Comparison of ENCODE assay signal across 21 mouse cellular contexts in genomic region chr14:60756271-60756670, GRCm38 (mm10). TPM values are rescaled to one million over a fixed set of nuclear protein-coding genes. Genes with fewer than 3 reads are reported as not detected.
A peak's percentile ranks its signal among the peaks of the same experiment; 100 is the strongest.
DNase-seq lines count a peak whose midpoint lies in the region; ATAC-seq and TF ChIP-seq lines count a peak whose summit lies in the region.
"Had no signal": no experiment of that assay in that cellular context is flagged by ENCODE, and none has a peak within 500 bp of the region (broad histone marks: within the 10 kb centered on the region; RNA-seq: fewer than 3 reads in every experiment).

No protein-coding gene starts in this region.

- 11% methylated on average over 15 of the region's 15 CpGs for WGBS in cerebellum, adult 2 months
- 66% methylated on average over 15 of the region's 15 CpGs for WGBS in stomach, embryonic 15.5 days

- ATAC-seq in stomach, embryonic 15.5 days (ENCODE audit: insufficient read depth, low FRiP score, low read depth): no peak; the same call in 1 of the 2 replicates

- H3K27ac ChIP-seq in cerebellum, adult 2 months (ENCODE audit: insufficient read depth, low read length): peak overlapping the region; percentile 60; the same call in 1 of the 2 replicates
- H3K27ac ChIP-seq in stomach, embryonic 15.5 days: 0 out of 2 replicates have a peak overlapping the region, but pooled peaks have one; percentile 11
- H3K27ac ChIP-seq: heart, adult 2 months; heart, embryonic 15.5 days; hindbrain, embryonic 12.5 days had no signal

- no peak for TF ChIP-seq CTCF in cerebellum, adult 2 months (IDR thresholded peaks at IDR 0.05; ENCODE audit: borderline replicate concordance, insufficient read depth, low read depth, low read length)

- no peak overlapping the region for H3K4me3 ChIP-seq in cerebellum, adult 2 months (replicated peaks; ENCODE audit: insufficient read depth, low read depth, low read length)
- no peak overlapping the region for H3K4me3 ChIP-seq in stomach, embryonic 15.5 days (replicated peaks)
- H3K4me3 ChIP-seq: heart, adult 2 months; heart, embryonic 15.5 days; hindbrain, embryonic 12.5 days had no signal

- no peak overlapping the region for H3K4me2 ChIP-seq in stomach, embryonic 15.5 days
- H3K4me2 ChIP-seq: heart, embryonic 15.5 days; hindbrain, embryonic 12.5 days had no signal

- H3K9ac ChIP-seq in stomach, embryonic 15.5 days: no peak overlapping the region
- H3K9ac ChIP-seq: heart, embryonic 15.5 days; hindbrain, embryonic 12.5 days had no signal

- DNase-seq in heart, adult 11 months: peak; percentile 91
- DNase-seq in heart, postnatal 4 days: no peak
- DNase-seq in kidney, postnatal 10 days: peak; percentile 47
- no peak for DNase-seq in kidney, postnatal 25 days
- DNase-seq in cerebellum, adult 2 months: peak; percentile 72 to 80
- DNase-seq in embryo, embryonic 11 days: no peak
- DNase-seq in spleen, postnatal 14 days (ENCODE audit: low spot score in 2 of 2): no peak
- DNase-seq: adrenal gland, adult 8-10 months; heart, adult 2 months; kidney, adult 2 months; layer of hippocampus, adult 9-11 months; lung, postnatal 10 days; midbrain, embryonic 14.5 days; retina, postnatal 1 day; thymus, postnatal 14 days had no signal

- no peaks in the 10 kb centered on the region for H3K9me3 ChIP-seq in stomach, embryonic 15.5 days
- H3K9me3 ChIP-seq: heart, embryonic 15.5 days; hindbrain, embryonic 12.5 days had no signal

- no peaks in the 10 kb centered on the region for H3K27me3 ChIP-seq in cerebellum, adult 2 months (ENCODE audit: control insufficient read depth, insufficient read depth, low read length)
- H3K27me3 ChIP-seq in stomach, embryonic 15.5 days (replicated peaks): no peaks in the 10 kb centered on the region
- H3K27me3 ChIP-seq: CH12.LX; heart, embryonic 15.5 days; hindbrain, embryonic 12.5 days had no signal

- H3K36me3 ChIP-seq in stomach, embryonic 15.5 days: peaks cover 19% of the 10 kb centered on the region; the same call in 1 of the 2 replicates

- TF ChIP-seq POLR2A in cerebellum, adult 2 months (IDR thresholded peaks at IDR 0.05; ENCODE audit: borderline replicate concordance, insufficient read depth, low read length): no peak

- peaks cover 12% of the 10 kb centered on the region for H3K4me1 ChIP-seq in cerebellum, adult 2 months (ENCODE audit: control insufficient read depth, insufficient read depth, low read length)
- H3K4me1 ChIP-seq in stomach, embryonic 15.5 days: no peaks in the 10 kb centered on the region
- H3K4me1 ChIP-seq: hindbrain, embryonic 12.5 days had no signal

RNA-seq across cellular contexts. Expression of gene C1qtnf9, which starts 11.7 kb away (rescaled TPM):
- 10 to 100 TPM; 13.0 to 16.1 TPM for total RNA-seq in heart, postnatal 4 days (2021)
- polyA plus RNA-seq in cerebellum, adult 2 months (2012; rRNA removed): 0.27 and 0.34 TPM in 2 replicates
- 2.7 and 2.8 TPM in 2 replicates for polyA plus RNA-seq in stomach, embryonic 15.5 days (2015; fragmentation: Nextera tagmentation; extraction: Ambion mirVana)
- total RNA-seq: CH12.LX; common myeloid progenitor, adult 5-6 weeks; megakaryocyte, adult 5-6 weeks had no signal
- polyA plus RNA-seq: midbrain, embryonic 14.5 days had no signal

RNA-seq across cellular contexts. Expression of gene Mipep, which starts 28.1 kb away (rescaled TPM):
- 10 to 100 TPM; 48.0 to 50.8 TPM for total RNA-seq in heart, postnatal 4 days (2021)
- polyA plus RNA-seq in cerebellum, adult 2 months (2012; rRNA removed): 17.9 and 19.4 TPM in 2 replicates
- 18.2 and 20.1 TPM in 2 replicates for polyA plus RNA-seq in stomach, embryonic 15.5 days (2015; fragmentation: Nextera tagmentation; extraction: Ambion mirVana)

Comparison
In these comparisons a context has a peak if more than half of its experiments do, and no peak if none do; other contexts are left out.
1. DNase-seq: peak in heart, adult 11 months (single experiment), kidney, postnatal 10 days (single experiment) and cerebellum, adult 2 months (2 of 2); none in heart, postnatal 4 days (single experiment), kidney, postnatal 25 days (0 of 2), embryo, embryonic 11 days (single experiment) and spleen, postnatal 14 days (0 of 2).